Mouse (Mus musculus) lung, postnatal 14 days (tissue): ENCODE results near the gene Foxn3.

Experiments
- DNase-seq: peaks from one replicate; pipeline ENCODE4 v3.0.0; 2021

The Foxn3 gene

GRCm38 (mm10) chr12:99408651-99409050 lies 154.7 kb downstream of the Foxn3 start:
- no peak for DNase-seq

- no peak for DNase-seq
These were observed 155.3 kb downstream of the Foxn3 start for GRCm38 (mm10) chr12:99408089-99408488.

- no peak for DNase-seq
These were observed 156.1 kb downstream of the Foxn3 start for GRCm38 (mm10) chr12:99407318-99407716.

- no peak for DNase-seq
These were observed 156.6 kb downstream of the Foxn3 start for GRCm38 (mm10) chr12:99406697-99407317.

- no peak for DNase-seq
These were observed 157.1 kb downstream of the Foxn3 start for GRCm38 (mm10) chr12:99406254-99406653.

- DNase-seq: no peak
These were observed 158.0 kb downstream of the Foxn3 start for GRCm38 (mm10) chr12:99405401-99405800.

- no peak for DNase-seq
These were observed 160.4 kb downstream of the Foxn3 start for GRCm38 (mm10) chr12:99403004-99403403.

- DNase-seq: no peak
These were observed 162.5 kb downstream of the Foxn3 start for GRCm38 (mm10) chr12:99400907-99401306.

GRCm38 (mm10) chr12:99399575-99399974 lies 163.8 kb downstream of the Foxn3 start:
- DNase-seq: no peak

GRCm38 (mm10) chr12:99396461-99396860 lies 166.9 kb downstream of the Foxn3 start:
- no peak for DNase-seq

GRCm38 (mm10) chr12:99395082-99395481 lies 168.3 kb downstream of the Foxn3 start:
- no peak for DNase-seq

- DNase-seq: no peak
These were observed 168.7 kb downstream of the Foxn3 start for GRCm38 (mm10) chr12:99394676-99395075.

GRCm38 (mm10) chr12:99393867-99394630 lies 169.3 kb downstream of the Foxn3 start:
- DNase-seq: no peak

GRCm38 (mm10) chr12:99392944-99393866 lies 170.2 kb downstream of the Foxn3 start:
- DNase-seq: peak; percentile 90

- DNase-seq: peak; percentile 100
These were observed 171.2 kb downstream of the Foxn3 start for GRCm38 (mm10) chr12:99391942-99392880.

- no peak for DNase-seq
These were observed 173.0 kb downstream of the Foxn3 start for GRCm38 (mm10) chr12:99390429-99390828.

GRCm38 (mm10) chr12:99389244-99389643 lies 174.1 kb downstream of the Foxn3 start:
- DNase-seq: no peak

- no peak for DNase-seq
These were observed 177.2 kb downstream of the Foxn3 start for GRCm38 (mm10) chr12:99385897-99386834.

- DNase-seq: no peak
These were observed 178.3 kb downstream of the Foxn3 start for GRCm38 (mm10) chr12:99385073-99385472.

GRCm38 (mm10) chr12:99381317-99381716 lies 182.1 kb downstream of the Foxn3 start:
- no peak for DNase-seq

- DNase-seq: no peak
These were observed 182.5 kb downstream of the Foxn3 start for GRCm38 (mm10) chr12:99380855-99381262.
